Mouse (Mus musculus) embryonic fibroblast, embryonic 13.5 days (primary cell): ENCODE measurements at regions not wholly inside any gene's neighbourhood (a gene's known extent, or its start where the extent isn't known, plus 50 kb on each side); places are given as distances from the start of the nearest gene placed in this dataset.

Source experiments
- CTCF ChIP-seq: IDR thresholded peaks from 2 replicates; pipeline ENCODE4 v1.5.1; 2011; ENCODE audit warnings: mild to moderate bottlenecking, control low read depth, low read length, moderate library complexity, borderline replicate concordance; ENCODE audit not compliant: insufficient read depth
- POLR2A ChIP-seq: IDR thresholded peaks from 2 replicates; pipeline ENCODE4 v1.6.1; 2011; ENCODE audit warnings: low read depth, mild to moderate bottlenecking, control low read depth, low read length, moderate library complexity

DNA sequence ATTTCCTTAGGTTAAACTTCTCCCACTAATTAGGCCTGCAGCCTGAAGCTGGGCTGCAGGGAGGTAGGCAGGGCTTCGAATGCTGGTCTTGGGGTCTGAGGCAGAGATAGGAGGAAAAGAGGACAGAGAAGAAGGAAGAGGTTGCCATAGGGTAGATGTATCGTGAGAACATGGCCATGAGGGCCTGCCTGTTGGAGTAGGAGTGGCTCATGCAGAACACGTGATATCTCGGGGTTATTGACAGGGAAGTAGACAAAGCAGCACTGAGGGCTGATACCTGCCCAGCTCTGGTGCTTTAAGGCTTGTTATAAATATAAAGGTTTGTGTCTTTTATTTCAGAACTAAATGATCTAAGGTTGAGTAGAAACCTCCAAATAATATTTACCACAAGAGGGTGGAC is 628.9 kb downstream of the Zfp706 start:
- TF ChIP-seq CTCF (no peak), POLR2A (no peak)
